Comparison of ENCODE assay signal across 8 mouse cellular contexts in the genomic region with DNA sequence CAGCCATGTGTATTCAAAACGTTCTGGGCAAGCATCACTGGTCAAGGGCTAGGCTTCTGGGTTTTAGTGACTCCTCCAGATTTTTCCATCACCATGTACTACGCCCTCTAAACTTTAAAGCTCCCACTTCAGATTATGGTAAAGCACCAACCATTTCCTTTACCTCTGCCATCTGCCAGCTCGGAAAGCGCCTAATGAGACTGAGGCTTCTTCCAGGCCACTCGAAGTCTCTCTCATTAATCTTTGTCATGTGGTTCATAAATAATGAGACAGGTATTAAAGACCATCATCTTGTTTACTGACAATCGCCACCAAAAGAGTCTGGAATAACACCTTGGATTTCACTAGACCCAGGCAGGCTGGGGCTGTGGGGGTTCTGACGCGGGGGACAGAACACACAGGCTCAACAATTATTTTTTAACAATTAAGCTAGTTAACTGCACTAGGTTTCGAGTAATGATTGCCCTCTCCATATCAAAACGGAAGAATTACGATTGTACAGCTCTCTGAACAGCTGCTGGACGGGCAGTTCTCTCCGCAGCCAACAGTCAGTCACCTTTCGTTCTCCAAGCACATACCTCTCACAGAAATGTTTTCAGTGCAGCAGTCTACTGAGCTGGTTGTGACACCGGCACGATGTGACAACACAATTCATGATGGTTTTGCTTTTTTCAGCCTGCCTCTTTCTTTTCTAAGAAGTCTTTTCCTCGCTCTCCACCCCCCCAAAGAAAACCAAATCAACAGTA.
A peak's percentile ranks its signal among the peaks of the same experiment; 100 is the strongest.
DNase-seq lines count a peak whose midpoint lies in the region; ATAC-seq lines count a peak whose summit lies in the region.

No protein-coding gene starts in this region.

- no peaks in the 10 kb centered on the region for H3K27me3 ChIP-seq in heart, embryonic 16.5 days (ENCODE audit: control insufficient read depth, insufficient read depth, low read length)
- no peaks in the 10 kb centered on the region for H3K27me3 ChIP-seq in liver, embryonic 11.5 days (replicated peaks; ENCODE audit: control insufficient read depth, insufficient read depth, low read length)
- no peaks in the 10 kb centered on the region for H3K27me3 ChIP-seq in neural tube, embryonic 14.5 days (ENCODE audit: control insufficient read depth, insufficient read depth, low read length)

- peaks cover 25% of the 10 kb centered on the region for H3K4me1 ChIP-seq in heart, embryonic 16.5 days (ENCODE audit: control insufficient read depth, insufficient read depth, low read length)
- peaks cover 11% of the 10 kb centered on the region for H3K4me1 ChIP-seq in liver, embryonic 11.5 days (replicated peaks; ENCODE audit: control insufficient read depth, insufficient read depth, low read length)
- H3K4me1 ChIP-seq in neural tube, embryonic 14.5 days (ENCODE audit: control insufficient read depth, insufficient read depth, low read length), result peaks cover 6% of the 10 kb centered on the region; the same call in 1 of the 2 replicates

- H3K9ac ChIP-seq in heart, embryonic 16.5 days (ENCODE audit: low read length), result peak overlapping the region; percentile 69
- H3K9ac ChIP-seq in liver, embryonic 11.5 days (ENCODE audit: low read depth, low read length), result peak overlapping the region; percentile 40; the same call in 1 of the 2 replicates
- peak overlapping the region; percentile 42 for H3K9ac ChIP-seq in neural tube, embryonic 14.5 days (replicated peaks; ENCODE audit: low read depth, low read length)

- H3K27ac ChIP-seq in heart, embryonic 16.5 days (ENCODE audit: low read length), result peak overlapping the region; percentile 81
- H3K27ac ChIP-seq in liver, embryonic 11.5 days (ENCODE audit: low read depth, low read length), result peak overlapping the region; percentile 38; the same call in 1 of the 2 replicates
- peak overlapping the region; percentile 73 for H3K27ac ChIP-seq in neural tube, embryonic 14.5 days (ENCODE audit: low read depth, low read length)

- H3K9me3 ChIP-seq in heart, embryonic 16.5 days (replicated peaks; ENCODE audit: control insufficient read depth, low read length), result no peaks in the 10 kb centered on the region
- H3K9me3 ChIP-seq in liver, embryonic 11.5 days (ENCODE audit: control insufficient read depth, low read length), result no peaks in the 10 kb centered on the region
- no peaks in the 10 kb centered on the region for H3K9me3 ChIP-seq in neural tube, embryonic 14.5 days (ENCODE audit: control insufficient read depth, low read length)

- 0 out of 2 replicates have a peak, but pooled peaks have one; percentile 42 for ATAC-seq in heart, embryonic 16.5 days (replicated peaks; ENCODE audit: extremely low read depth, insufficient read depth, low FRiP score)
- ATAC-seq in liver, embryonic 11.5 days (replicated peaks; ENCODE audit: low FRiP score), result no peak
- ATAC-seq in neural tube, embryonic 14.5 days (ENCODE audit: low read depth), result peak; percentile 67; the same call in 1 of the 2 replicates
- no peak for ATAC-seq in megakaryocyte-erythroid progenitor cell, adult 5-6 weeks (replicated peaks; ENCODE audit: low FRiP score, low TSS enrichment, poor library complexity, severe bottlenecking)

- no peaks in the 10 kb centered on the region for H3K36me3 ChIP-seq in heart, embryonic 16.5 days (ENCODE audit: control insufficient read depth, insufficient read depth)
- H3K36me3 ChIP-seq in liver, embryonic 11.5 days (ENCODE audit: control insufficient read depth, insufficient read depth, low read length), result no peaks in the 10 kb centered on the region
- H3K36me3 ChIP-seq in neural tube, embryonic 14.5 days (ENCODE audit: control insufficient read depth, insufficient read depth, low read length), result no peaks in the 10 kb centered on the region

- WGBS in heart, embryonic 16.5 days, result 37% methylated on average over 17 of the region's 17 CpGs
- 62% methylated on average over 17 of the region's 17 CpGs for WGBS in liver, embryonic 11.5 days
- WGBS in neural tube, embryonic 14.5 days, result 36% methylated on average over 17 of the region's 17 CpGs

- H3K4me3 ChIP-seq in heart, embryonic 16.5 days (ENCODE audit: low read length), result peak overlapping the region; percentile 58
- peak overlapping the region; percentile 44 for H3K4me3 ChIP-seq in liver, embryonic 11.5 days (ENCODE audit: low read depth, low read length)
- H3K4me3 ChIP-seq in neural tube, embryonic 14.5 days (ENCODE audit: low read depth, low read length), result peak overlapping the region; percentile 33

- DNase-seq in kidney, adult 8-10 months, result peak; percentile 5 to 24
- DNase-seq in kidney, adult 11 months, result no peak
- peak; percentile 16 for DNase-seq in cerebellum, adult 9-11 months
- no peak for DNase-seq in liver, embryonic 11.5 days (ENCODE audit: low spot score)
- no peak for DNase-seq in thymus, adult 18-20 months

- H3K4me2 ChIP-seq in heart, embryonic 16.5 days (ENCODE audit: low read depth, low read length), result peak overlapping the region; percentile 74
- H3K4me2 ChIP-seq in liver, embryonic 11.5 days, result peak overlapping the region; percentile 53
- peak overlapping the region; percentile 62 for H3K4me2 ChIP-seq in neural tube, embryonic 14.5 days (ENCODE audit: low read depth, low read length)

Comparison
In these comparisons a context has a peak if more than half of its experiments do, and no peak if none do; other contexts are left out.
1. DNase-seq: peak in kidney, adult 8-10 months (2 of 2) and cerebellum, adult 9-11 months (single experiment); none in kidney, adult 11 months (single experiment), liver, embryonic 11.5 days (single experiment) and thymus, adult 18-20 months (0 of 2).
2. ATAC-seq: peak in heart, embryonic 16.5 days (single experiment) and neural tube, embryonic 14.5 days (single experiment); none in liver, embryonic 11.5 days (single experiment) and megakaryocyte-erythroid progenitor cell, adult 5-6 weeks (single experiment).
3. Peak in every context shown above with its lines, with median percentiles within 50 percentile points of each other: H3K27ac ChIP-seq, H3K4me2 ChIP-seq, H3K4me3 ChIP-seq and H3K9ac ChIP-seq.